Mouse (Mus musculus) liver, embryonic 12.5 days (tissue): ENCODE measurements around the gene Vmn2r86. TPM values are rescaled to one million over a fixed set of nuclear protein-coding genes. Genes with fewer than 3 reads are reported as not detected.
"Not testable (repeated sequence)": the region's sequence is repeated elsewhere in the genome, so short reads cannot be mapped to it uniquely, and the experiment has no call there.

Experiments used
- ATAC-seq: fragments of 200-750 bp; cut with Nextera tagmentation; 2 replicates; pipeline ENCODE4 v1.8.0; 2017; ENCODE audit warnings: moderate number of reproducible peaks, mild to moderate bottlenecking, moderate library complexity
- H3K27ac ChIP-seq: fragments of 300-500 bp; sonication (generic); 2 replicates; pipeline ENCODE4 v1.5.1; 2016; ENCODE audit warnings: mild to moderate bottlenecking
- H3K27me3 ChIP-seq: fragments of 300-500 bp; sonication (generic); replicated peaks from 2 replicates; pipeline ENCODE4 v1.6.1; 2016; ENCODE audit warnings: mild to moderate bottlenecking, moderate library complexity
- H3K36me3 ChIP-seq: fragments of 300-500 bp; sonication (generic); 2 replicates; pipeline ENCODE4 v1.6.1; 2016; ENCODE audit warnings: mild to moderate bottlenecking, moderate library complexity
- H3K4me1 ChIP-seq: fragments of 300-500 bp; sonication (generic); 2 replicates; pipeline ENCODE4 v1.6.1; 2016
- H3K4me2 ChIP-seq: fragments of 300-500 bp; sonication (generic); 2 replicates; pipeline ENCODE4 v1.6.1; 2016; ENCODE audit warnings: mild to moderate bottlenecking, moderate library complexity
- H3K4me3 ChIP-seq: fragments of 300-500 bp; sonication (generic); 2 replicates; pipeline ENCODE4 v1.5.1; 2016; ENCODE audit warnings: mild to moderate bottlenecking, moderate library complexity
- H3K9ac ChIP-seq: fragments of 300-500 bp; sonication (generic); 2 replicates; pipeline ENCODE4 v1.6.1; 2016; ENCODE audit warnings: mild to moderate bottlenecking, moderate library complexity
- H3K9me3 ChIP-seq: fragments of 300-500 bp; sonication (generic); replicated peaks from 2 replicates; pipeline ENCODE4 v1.6.1; 2016; ENCODE audit warnings: mild to moderate bottlenecking, moderate library complexity
- WGBS: fragments of 180-500 bp; shearing (Covaris S2); methylation state at CpG from one replicate; pipeline ENCODE4 v1.1.7; 2016; ENCODE audit not compliant: insufficient replicate concordance; 5-methylcytosine and 5-hydroxymethylcytosine counted together
- polyA plus RNA-seq: library from polyadenylated mRNA; unstranded; fragments of >200 nt; fragmentation: Nextera tagmentation; extraction: Ambion mirVana; gene quantifications from 2 replicates; pipeline ENCODE4 v1.2.1, GENCODE M21; 2016

Gene Vmn2r86
- polyA plus RNA-seq, result not detected in 2 replicates

DNA sequence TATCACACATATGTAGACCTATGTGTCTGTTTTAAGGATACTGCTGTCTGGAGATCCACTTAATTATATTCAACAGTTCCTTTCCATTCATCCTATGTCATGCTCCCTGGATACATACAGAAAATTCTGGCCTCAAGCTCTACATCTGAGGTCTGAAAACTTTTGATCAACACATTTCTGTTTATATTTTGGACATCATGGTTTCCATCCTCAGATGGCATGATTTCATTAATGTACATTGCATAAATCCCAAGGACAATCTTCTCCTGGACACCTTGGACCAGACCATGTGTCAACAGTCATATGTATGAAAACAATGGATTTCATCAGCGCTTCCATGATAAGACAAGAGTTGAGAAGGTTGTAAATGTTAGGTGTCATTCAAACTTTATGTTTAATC, at the start of gene Vmn2r86:
Vmn2r86 (minus strand) TSS at position 101 of the 400 bp plus-strand sequence.
- H3K4me3 ChIP-seq, H3K27me3 ChIP-seq, H3K9me3 ChIP-seq, H3K36me3 ChIP-seq, H3K27ac ChIP-seq, ATAC-seq, H3K4me2 ChIP-seq, H3K9ac ChIP-seq, H3K4me1 ChIP-seq: not testable (repeated sequence)
- 64% methylated on average over 1 of the region's 1 CpGs for WGBS

DNA sequence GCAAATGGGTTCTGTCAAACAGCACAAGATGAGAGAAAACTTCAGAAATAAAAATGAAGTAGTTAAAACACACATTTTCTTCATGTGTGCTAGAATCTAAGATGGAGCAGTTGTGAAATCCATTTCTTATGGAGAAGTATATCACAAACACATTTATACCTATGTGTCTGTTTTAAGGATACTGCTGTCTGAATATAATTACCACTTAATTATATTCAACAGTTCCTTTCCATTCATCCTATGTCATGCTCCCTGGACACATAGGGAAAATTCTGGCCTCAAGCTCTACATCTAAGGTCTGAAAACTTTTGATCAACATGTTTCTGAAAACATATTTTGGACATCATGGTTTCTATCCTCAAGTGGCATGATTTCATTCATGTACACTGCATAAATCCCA, 41.4 kb upstream of the Vmn2r86 start, which contains the start of gene Vmn2r87:
Vmn2r87 (minus strand) TSS at position 101 of the 400 bp plus-strand sequence.
- Histone ChIP-seq H3K9me3 (no peaks in the 10 kb centered on the region), H3K27me3 (no peaks in the 10 kb centered on the region), H3K4me2 (no peak within 1 kb of the TSS), H3K36me3 (no peaks in the 10 kb centered on the region), H3K4me3 (no peak within 1 kb of the TSS), H3K9ac (no peak within 1 kb of the TSS), H3K27ac (no peak within 1 kb of the TSS), H3K4me1 (no peaks in the 10 kb centered on the region)
- no peak for ATAC-seq

DNA sequence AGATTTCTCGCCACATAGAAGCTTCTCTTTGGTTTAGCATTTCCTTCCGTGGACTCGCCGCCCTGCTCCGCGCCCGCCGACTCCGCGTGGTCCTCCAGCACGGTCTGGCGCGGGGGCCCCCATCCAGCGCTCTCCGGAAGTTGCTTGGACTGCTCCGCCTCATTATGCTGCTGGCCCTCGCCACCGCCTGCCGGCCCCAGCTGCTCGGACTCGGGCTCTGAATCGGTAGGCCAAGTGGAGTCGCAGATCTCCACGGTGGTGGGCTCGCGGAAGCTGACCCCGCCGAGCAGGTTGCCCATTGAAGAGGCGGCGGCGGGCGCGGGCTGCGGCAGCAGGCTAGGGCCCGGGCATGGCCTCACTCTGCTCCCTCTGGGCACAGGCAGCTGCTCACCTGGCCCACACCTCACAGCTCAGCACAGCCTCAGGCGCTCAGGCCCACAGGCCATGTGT, 14.5 kb upstream of the Vmn2r86 start:
- Histone ChIP-seq H3K9ac (0 out of 2 replicates have a peak overlapping the region, but pooled peaks have one; percentile 36), H3K4me2 (peak overlapping the region; percentile 64), H3K36me3 (no peaks in the 10 kb centered on the region), H3K4me3 (peak overlapping the region; percentile 44), H3K27ac (no peak overlapping the region), H3K4me1 (no peaks in the 10 kb centered on the region), H3K9me3 (no peaks in the 10 kb centered on the region), H3K27me3 (peaks cover 9% of the 10 kb centered on the region; the same call in 1 of the 2 replicates)
- WGBS, result 3% methylated on average over 36 of the region's 36 CpGs
- ATAC-seq, result peak; percentile 73

DNA sequence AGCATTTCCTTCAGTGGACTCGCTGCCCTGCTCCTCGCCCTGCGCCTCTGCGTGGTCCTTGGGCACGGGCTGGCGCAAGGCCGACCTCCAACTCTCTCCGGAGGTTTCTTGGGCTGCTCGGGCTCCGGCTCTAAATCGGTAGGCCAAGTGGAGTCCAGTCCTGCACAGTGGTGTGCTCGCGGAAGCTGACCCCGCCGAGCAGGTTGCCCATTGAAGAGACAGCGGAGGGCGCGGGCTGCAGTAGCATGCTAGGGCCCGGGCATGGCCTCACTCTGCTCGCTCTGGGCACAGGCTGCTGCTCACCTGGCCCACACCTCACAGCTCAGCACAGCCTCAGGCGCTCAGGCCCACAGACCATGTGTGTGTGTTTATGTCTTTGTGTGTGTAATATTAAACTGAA, 11.1 kb downstream of the Vmn2r86 start:
- Histone ChIP-seq H3K27me3 (no peaks in the 10 kb centered on the region), H3K4me3 (no peak overlapping the region), H3K9me3 (no peaks in the 10 kb centered on the region), H3K27ac (no peak overlapping the region), H3K4me1 (no peaks in the 10 kb centered on the region), H3K4me2 (no peak overlapping the region), H3K36me3 (no peaks in the 10 kb centered on the region), H3K9ac (no peak overlapping the region)
- WGBS, result 78% methylated on average over 21 of the region's 21 CpGs
- 0 out of 2 replicates have a peak, but pooled peaks have one; percentile 30 for ATAC-seq

DNA sequence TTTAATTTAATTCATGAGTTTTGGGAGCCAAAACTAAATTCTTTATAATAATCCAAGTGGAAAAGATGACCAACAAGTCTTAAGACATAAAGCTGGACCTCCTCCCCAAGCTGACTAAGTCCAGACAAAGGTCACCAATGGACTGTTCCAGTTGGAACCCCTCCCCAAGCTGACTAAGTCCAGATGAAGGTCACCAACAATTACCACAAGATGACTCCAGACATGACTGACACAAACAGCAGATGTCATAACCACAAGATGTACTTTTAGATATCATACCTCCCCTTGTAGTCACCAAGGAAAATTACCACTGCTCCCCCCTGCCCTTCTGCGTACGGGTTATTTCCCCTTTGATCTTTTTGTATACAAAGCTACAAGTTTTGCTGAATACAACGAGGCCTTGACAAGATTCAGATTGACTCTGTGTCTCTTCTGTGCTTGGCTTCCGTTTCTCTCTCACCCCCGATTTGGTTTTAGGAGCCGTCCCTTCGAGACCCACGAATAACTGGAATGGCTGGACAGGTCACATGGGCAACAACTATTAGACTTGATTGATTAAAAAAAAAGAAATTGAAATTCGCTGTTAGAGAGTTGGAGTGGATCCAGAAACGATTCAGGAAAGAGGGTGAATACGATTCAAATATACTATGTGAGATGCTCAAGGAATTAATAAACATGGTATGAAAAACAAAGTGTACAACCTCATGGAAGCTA, 21.5 kb downstream of the Vmn2r86 start:
- not testable (repeated sequence) for H3K9me3 ChIP-seq, H3K9ac ChIP-seq, H3K4me2 ChIP-seq, H3K4me1 ChIP-seq, ATAC-seq, H3K36me3 ChIP-seq, H3K27me3 ChIP-seq, H3K4me3 ChIP-seq, H3K27ac ChIP-seq
- WGBS, result 76% methylated on average over 11 of the region's 11 CpGs

DNA sequence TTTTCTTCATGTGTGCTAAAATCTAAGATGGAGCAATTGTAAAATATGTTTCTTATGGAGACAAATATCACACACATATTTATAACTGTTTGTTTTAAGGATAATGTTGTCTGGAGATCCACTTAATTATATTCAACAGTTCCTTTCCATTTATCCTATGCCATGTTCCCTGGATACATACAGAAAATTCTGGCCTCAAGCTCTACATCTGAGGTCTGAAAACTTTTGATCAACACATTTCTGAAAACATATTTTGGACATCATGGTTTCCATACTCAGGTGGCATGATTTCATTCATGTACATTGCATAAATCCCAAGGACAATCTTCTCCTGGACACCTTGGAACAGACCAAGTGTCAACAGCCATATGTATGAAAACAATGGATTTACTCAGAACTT, 26.2 kb downstream of the Vmn2r86 start, which contains the start of gene Vmn2r85:
Vmn2r85 (minus strand) TSS at position 101 of the 400 bp plus-strand sequence.
- not testable (repeated sequence) for ATAC-seq

DNA sequence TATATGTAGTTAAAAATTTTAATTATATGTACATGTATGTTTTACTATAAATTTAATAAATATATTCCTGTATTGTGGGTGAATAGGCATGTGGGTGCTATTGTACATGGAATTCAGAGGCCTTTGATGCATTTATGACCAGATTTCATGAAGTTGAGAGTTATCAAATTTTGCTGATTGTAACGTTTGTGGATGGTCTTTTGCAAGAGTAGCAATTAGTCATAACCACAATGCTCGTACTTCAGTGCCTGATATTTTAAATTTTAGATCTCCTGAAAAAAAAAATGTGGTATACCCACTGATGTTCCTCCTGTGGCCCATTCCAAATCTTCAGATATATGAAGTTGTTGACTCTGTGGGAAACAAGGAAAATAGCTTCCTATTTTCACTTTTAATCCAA, 33.5 kb downstream of the Vmn2r86 start:
- 39% methylated on average over 2 of the region's 2 CpGs for WGBS
- H3K4me3 ChIP-seq, ATAC-seq, H3K9ac ChIP-seq, H3K36me3 ChIP-seq, H3K27me3 ChIP-seq, H3K9me3 ChIP-seq, H3K27ac ChIP-seq, H3K4me1 ChIP-seq, H3K4me2 ChIP-seq: not testable (repeated sequence)

More for the DNA sequence above, 26.2 kb downstream of the Vmn2r86 start, which contains the start of gene Vmn2r85:
- not testable (repeated sequence) for H3K9me3 ChIP-seq, H3K4me1 ChIP-seq, H3K36me3 ChIP-seq, H3K4me3 ChIP-seq, H3K4me2 ChIP-seq, H3K9ac ChIP-seq, H3K27ac ChIP-seq, H3K27me3 ChIP-seq

DNA sequence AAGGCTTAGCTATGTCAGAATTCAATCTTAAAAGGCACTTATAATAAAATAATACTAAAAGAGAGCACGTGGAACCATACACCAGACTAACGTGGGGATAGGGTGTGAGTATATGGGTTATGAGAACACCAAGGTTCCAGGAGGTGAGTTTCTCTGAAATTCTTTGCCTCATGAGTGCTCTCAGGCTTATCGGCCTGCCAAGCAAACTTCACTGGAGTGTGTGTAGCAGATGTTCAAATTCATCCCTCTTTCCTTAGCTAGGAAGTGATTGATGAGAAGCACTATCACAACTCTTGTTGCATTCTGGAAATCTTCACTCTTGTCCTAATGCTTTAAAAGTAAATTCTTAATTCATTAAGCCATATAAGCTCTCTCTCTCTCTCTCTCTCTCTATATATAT, 35.4 kb downstream of the Vmn2r86 start:
- H3K27ac ChIP-seq, result no peak overlapping the region
- no peak overlapping the region for H3K4me2 ChIP-seq
- H3K36me3 ChIP-seq, result no peaks in the 10 kb centered on the region
- H3K4me3 ChIP-seq, result no peak overlapping the region
- H3K4me1 ChIP-seq, result no peaks in the 10 kb centered on the region
- no peaks in the 10 kb centered on the region for H3K27me3 ChIP-seq
- H3K9me3 ChIP-seq, result no peaks in the 10 kb centered on the region
- ATAC-seq, result no peak
- WGBS, result 68% methylated on average over 3 of the region's 3 CpGs
- H3K9ac ChIP-seq, result no peak overlapping the region

DNA sequence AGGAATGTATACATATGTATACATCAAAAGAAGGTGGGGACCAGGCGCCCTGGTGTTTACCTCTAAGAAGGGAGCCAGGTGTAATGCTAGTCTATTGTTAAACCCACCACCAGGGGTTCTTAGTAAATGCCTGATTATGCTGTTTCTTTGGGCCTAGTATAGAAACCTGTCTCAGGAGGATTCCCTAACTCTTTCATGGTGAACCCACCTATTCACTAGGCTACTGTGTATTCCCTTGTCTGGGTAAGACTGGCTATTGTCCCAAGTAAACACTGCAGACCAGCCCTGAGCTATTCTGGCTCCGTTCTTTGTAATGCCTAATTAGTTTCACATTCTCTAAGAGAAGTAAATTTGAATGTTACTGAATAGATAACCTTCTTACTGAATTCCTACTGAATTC, 35.9 kb downstream of the Vmn2r86 start:
- H3K4me1 ChIP-seq, H3K9me3 ChIP-seq, H3K4me2 ChIP-seq, H3K27ac ChIP-seq, ATAC-seq, H3K9ac ChIP-seq, H3K4me3 ChIP-seq, H3K36me3 ChIP-seq, H3K27me3 ChIP-seq: not testable (repeated sequence)
- WGBS, result 58% methylated on average over 2 of the region's 2 CpGs

DNA sequence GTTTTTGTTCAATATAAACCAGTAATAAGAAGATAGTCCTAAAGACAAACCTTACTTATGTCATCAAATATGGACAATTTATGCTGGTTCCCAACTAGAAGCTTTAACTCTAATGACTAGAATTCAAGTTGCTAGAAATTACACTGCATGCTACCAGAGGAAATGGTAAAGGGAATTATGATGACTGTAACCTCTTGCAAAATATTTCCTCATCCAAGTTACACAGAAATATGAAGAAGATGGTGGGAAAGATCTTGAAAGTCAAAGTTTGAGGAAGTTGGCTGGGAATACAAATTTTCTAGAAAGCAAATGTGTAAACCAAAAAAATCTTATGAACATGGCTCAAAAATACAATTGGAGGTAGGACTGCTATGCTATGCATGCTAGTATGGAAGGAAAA, 39.5 kb downstream of the Vmn2r86 start:
- H3K27me3 ChIP-seq, H3K4me3 ChIP-seq, H3K9me3 ChIP-seq, H3K27ac ChIP-seq, H3K4me1 ChIP-seq, ATAC-seq, H3K9ac ChIP-seq, H3K36me3 ChIP-seq, H3K4me2 ChIP-seq: not testable (repeated sequence)

DNA sequence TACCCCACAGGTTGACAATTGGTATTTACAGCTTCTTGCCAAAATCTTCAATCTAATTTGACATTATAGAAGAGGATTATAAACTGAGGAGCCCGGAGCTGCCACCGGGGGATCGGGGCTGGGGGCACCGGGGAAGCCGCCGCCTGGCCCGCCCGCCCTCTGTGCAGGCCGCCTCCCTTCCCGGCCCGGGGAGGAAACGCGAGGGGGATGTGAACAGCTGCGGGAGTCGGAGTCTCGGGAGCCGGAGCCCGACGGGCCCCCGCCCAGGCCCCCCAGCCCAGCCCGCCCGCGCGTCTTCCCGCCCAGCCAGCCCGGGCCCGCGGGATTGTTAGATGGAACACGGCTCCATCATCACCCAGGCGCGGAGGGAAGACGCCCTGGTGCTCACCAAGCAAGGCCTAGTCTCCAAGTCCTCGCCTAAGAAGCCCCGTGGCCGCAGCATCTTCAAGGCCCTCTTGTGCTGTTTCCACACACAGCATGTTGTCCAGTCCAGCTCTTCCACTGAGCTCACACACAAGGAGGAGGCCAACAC, 43.6 kb downstream of the Vmn2r86 start:
- WGBS, result 63% methylated on average over 24 of the region's 35 CpGs
- not testable (repeated sequence) for H3K4me2 ChIP-seq, H3K27me3 ChIP-seq, H3K9me3 ChIP-seq, H3K36me3 ChIP-seq, H3K27ac ChIP-seq, H3K9ac ChIP-seq, H3K4me1 ChIP-seq, H3K4me3 ChIP-seq
- peak; percentile 51 for ATAC-seq

DNA sequence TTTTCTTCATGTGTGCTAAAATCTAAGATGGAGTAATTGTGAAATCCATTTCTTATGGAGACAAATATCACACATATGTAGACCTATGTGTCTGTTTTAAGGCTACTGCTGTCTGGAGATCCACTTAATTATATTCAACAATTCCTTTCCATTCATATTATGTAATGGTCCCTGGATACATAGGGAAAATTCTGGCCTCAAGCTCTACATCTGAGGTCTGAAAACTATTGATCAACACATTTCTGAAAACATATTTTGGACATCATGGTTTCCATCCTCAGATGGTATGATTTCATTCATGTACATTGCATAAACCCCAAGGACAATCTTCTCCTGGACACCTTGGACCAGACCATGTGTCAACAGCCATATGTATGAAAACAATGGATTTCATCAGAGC, 61.6 kb downstream of the Vmn2r86 start, which contains the start of gene Vmn2r84:
Vmn2r84 (minus strand) TSS at position 101 of the 400 bp plus-strand sequence.
- Histone ChIP-seq H3K4me3 (no peak within 1 kb of the TSS), H3K9ac (no peak within 1 kb of the TSS), H3K4me2 (no peak within 1 kb of the TSS), H3K36me3 (no peaks in the 10 kb centered on the region), H3K27ac (no peak within 1 kb of the TSS), H3K9me3 (0 out of 2 replicates have a peak, but pooled peaks cover 2% of the 10 kb centered on the region), H3K27me3 (no peaks in the 10 kb centered on the region), H3K4me1 (no peaks in the 10 kb centered on the region)
- no peak for ATAC-seq
